Mouse (Mus musculus) neutrophil, adult 5-6 weeks (primary cell): ENCODE data around the gene Akap14. TPM values are rescaled to one million over a fixed set of nuclear protein-coding genes. Genes with fewer than 3 reads are reported as not detected.
"Not testable (repeated sequence)": the region's sequence is repeated elsewhere in the genome, so short reads cannot be mapped to it uniquely, and the experiment has no call there.

ENCODE experiments used
- ATAC-seq: fragments of 151-379, 151-347 bp; 2 replicates; pipeline ENCODE4 v1.8.0; 2017; ENCODE audit warnings: mild to moderate bottlenecking, moderate TSS enrichment; ENCODE audit not compliant: insufficient number of reproducible peaks, poor library complexity, low FRiP score, severe bottlenecking; ENCODE audit errors: extremely low read depth
- total RNA-seq: library from RNA; stranded (forward); fragments of 200-1000 nt; gene quantifications from 2 replicates; pipeline ENCODE4 v1.2.3, GENCODE M21; 2017

Akap14 gene
- not detected in 2 replicates for total RNA-seq

- ATAC-seq = no peak
Observed at GRCm38 (mm10) chrX:37168742-37169141, at the start of gene Akap14. TSS of gene Akap14 (minus strand) at chrX:37168842.

GRCm38 (mm10) chrX:37210941-37211340 is 42.3 kb upstream of the Akap14 start, which contains the start of gene Gm9:
TSS of gene Gm9 (minus strand) at chrX:37211041.
- ATAC-seq = no peak

- ATAC-seq = no peak
Observed at GRCm38 (mm10) chrX:37198676-37199075, 30.0 kb upstream of the Akap14 start.

- ATAC-seq = no peak
Observed at GRCm38 (mm10) chrX:37191744-37192379, 23.2 kb upstream of the Akap14 start.

GRCm38 (mm10) chrX:37191105-37191743 is 22.6 kb upstream of the Akap14 start, which contains the start of the genes Ndufa1 and Rnf113a1:
TSS of gene Ndufa1 (minus strand) at chrX:37191163.
TSS of gene Rnf113a1 (plus strand) at chrX:37191245.
- peak; percentile 88 for ATAC-seq

DNA sequence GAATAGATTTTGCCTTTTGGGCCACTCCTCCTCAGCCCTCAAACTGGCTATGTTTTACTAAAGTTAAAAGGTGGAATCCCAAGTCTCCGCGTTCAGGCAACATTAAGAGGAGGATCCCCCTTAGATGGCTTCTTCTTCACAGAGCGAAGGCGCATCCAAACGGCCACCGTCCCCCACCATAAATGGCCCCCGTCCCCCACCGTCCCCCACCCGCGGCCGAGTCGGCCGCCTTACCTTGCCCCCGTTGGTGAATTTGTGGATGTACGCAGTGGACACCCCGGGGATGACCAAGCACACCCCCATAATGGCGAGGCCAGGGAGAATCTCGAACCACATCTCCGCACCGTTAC is 22.1 kb upstream of the Akap14 start:
- ATAC-seq = no peak

DNA sequence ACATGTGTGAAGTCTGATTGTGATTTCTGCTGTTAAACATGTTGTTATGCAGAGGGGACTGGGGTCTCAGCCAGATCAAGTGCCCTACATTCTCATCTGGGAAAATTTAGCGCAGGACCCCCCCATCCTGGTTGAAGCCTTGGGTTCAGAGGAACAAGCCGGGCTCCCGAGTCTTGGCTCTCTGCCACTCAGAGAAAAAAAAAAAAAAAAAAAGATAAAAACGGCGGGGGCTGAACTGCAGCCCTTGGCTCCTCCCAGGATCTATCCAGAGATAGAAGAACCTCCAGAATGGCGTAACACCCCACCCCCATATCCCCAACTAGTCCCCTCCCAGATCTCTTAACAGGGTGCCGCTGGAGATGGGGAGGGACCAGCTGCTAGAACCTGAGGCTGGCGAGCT is 15.8 kb upstream of the Akap14 start:
- not testable (repeated sequence) for ATAC-seq

DNA sequence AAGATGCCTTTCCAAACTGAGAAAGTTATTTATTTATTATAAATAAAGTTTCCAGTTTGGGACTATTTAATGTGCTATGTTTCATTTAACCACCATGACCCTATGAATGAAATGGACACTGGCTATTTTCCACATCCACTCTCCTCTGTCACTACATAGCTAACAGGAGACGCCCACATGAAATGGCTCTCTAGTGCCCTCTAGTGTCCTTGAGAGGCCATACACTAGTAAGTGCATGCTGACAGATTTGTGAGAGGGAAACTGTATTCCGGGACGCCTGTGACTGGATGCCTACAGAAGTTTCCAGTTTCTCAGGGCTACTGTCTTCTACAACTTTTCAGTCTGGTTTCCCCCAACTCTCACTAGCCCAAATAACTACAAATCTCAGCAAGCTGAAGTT is 1.6 kb downstream of the Akap14 start:
- peak; percentile 64 for ATAC-seq

DNA sequence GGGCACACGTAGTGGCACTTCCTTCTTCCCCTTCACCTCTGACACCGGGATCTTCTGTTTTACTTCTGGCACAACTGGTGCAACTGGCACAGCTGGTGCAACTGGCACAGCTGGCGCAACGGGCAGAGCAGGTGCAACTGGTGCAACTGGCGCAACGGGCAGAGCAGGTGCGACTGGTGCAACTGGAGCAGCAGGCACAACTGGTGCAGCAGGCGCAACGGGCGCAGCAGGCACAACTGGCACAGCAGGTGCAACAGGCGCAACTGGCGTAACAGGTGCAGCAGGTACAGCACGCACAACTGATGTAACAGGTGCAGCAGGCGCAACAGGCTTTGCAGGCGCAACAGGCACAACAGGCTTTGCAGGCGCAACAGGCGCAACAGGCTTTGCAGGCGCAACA is 5.5 kb downstream of the Akap14 start:
- ATAC-seq = no peak

- no peak for ATAC-seq
Observed at GRCm38 (mm10) chrX:37161169-37161568, 7.5 kb downstream of the Akap14 start.

GRCm38 (mm10) chrX:37157839-37158238 is 10.8 kb downstream of the Akap14 start:
- ATAC-seq = no peak

GRCm38 (mm10) chrX:37144954-37145353 is 23.7 kb downstream of the Akap14 start:
- ATAC-seq = peak; percentile 48; the same call in 1 of the 2 replicates

- ATAC-seq = not testable (repeated sequence)
Observed at GRCm38 (mm10) chrX:37144498-37144897, 24.1 kb downstream of the Akap14 start.

- ATAC-seq = no peak
Observed at GRCm38 (mm10) chrX:37141732-37142131, 26.9 kb downstream of the Akap14 start.

GRCm38 (mm10) chrX:37126671-37127358 is 41.8 kb downstream of the Akap14 start, which contains the start of gene Nkap:
TSS of gene Nkap (plus strand) at chrX:37126795.
- peak; percentile 97 for ATAC-seq

DNA sequence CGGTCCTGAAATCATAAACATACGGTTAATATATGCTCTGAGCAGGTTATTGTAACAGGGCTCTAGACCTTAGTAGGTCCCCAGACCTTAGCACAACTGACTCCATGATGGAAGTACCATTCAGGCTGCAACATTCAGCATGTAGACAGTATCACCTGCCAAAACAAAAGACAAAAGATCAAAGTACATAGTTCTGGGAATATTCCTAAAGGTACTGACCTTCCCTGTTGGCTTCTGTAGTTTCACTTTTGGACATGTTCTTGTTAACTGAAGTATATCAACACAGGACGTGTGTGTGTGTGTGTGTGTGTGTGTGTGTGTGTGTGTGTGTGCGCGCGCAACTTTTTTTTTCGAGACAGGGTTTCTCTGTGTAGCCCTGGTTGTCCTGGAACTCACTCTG is 43.1 kb downstream of the Akap14 start:
- no peak for ATAC-seq

- ATAC-seq = peak; percentile 55; the same call in 1 of the 2 replicates
Observed at GRCm38 (mm10) chrX:37120212-37120611, 48.4 kb downstream of the Akap14 start.

GRCm38 (mm10) chrX:37119585-37119984 is 49.1 kb downstream of the Akap14 start:
- ATAC-seq = no peak

DNA sequence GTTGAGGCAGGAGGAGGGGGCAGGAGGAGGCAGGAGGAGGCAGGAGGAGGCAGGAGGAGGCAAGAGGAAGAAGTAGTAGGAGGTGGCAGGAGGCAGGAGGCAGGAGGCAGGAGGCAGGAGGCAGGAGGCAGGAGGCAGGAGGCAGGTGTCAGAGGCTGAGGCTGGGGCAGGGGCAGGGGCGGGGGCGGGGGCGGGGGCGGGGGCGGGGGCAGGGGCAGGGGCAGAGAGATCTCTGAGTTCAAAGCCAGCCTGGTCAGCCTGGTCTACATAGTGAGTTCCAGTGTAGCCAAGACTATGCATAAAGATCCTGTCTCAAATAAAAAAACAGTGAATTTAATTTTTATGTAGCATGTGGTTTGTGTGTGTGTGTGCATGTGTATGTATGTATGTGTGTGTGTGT is 51.6 kb downstream of the Akap14 start:
- no peak for ATAC-seq

DNA sequence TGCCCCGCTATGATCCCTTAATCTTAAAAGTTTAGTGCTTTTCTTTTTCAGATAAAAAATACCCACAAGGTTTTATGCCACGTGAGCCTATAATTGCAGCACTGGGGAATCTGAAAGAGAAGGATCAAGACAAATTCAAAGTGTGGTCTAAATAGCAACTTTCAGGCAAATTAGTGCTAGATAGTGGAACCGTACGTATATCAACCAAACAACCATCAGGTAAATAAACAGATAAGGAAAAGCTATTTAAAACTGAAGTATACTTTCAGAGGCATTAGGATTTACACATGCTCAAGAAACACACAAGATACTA is 57.8 kb downstream of the Akap14 start:
- ATAC-seq = no peak
